Mouse (Mus musculus): ENCODE measurements around the gene Ksr2. TPM values are rescaled to one million over a fixed set of nuclear protein-coding genes. Genes with fewer than 3 reads are reported as not detected.

Gene Ksr2
- total and polyA plus RNA-seq, 2 experiments from 2014 or later = 6.3 to 12.6 TPM

GRCm38 (mm10) chr5:117388877-117389276 is 24.9 kb upstream of the Ksr2 start, which contains the start of gene Rfc5:
TSS of gene Rfc5 (minus strand) at chr5:117389047.
- Histone ChIP-seq H3K4me2 (ENCODE audit: low read depth, low read length) (peak within 1 kb of the TSS; percentile 64), H3K27ac (peak within 1 kb of the TSS; percentile 61), H3K9me3 (ENCODE audit: low read length) (0 out of 2 replicates have a peak, but pooled peaks cover 3% of the 10 kb centered on the region), H3K4me1 (ENCODE audit: insufficient read depth, low read length) (0 out of 2 replicates have a peak, but pooled peaks cover 3% of the 10 kb centered on the region), H3K9ac (replicated peaks; ENCODE audit: low read length) (peak within 1 kb of the TSS; percentile 68), H3K36me3 (ENCODE audit: insufficient read depth, low read length) (peaks cover 8% of the 10 kb centered on the region; the same call in 1 of the 2 replicates), H3K4me3 (ENCODE audit: low read length) (peak within 1 kb of the TSS; percentile 50), H3K27me3 (ENCODE audit: insufficient read depth, low read length) (no peaks in the 10 kb centered on the region)
- DNase-seq (ENCODE audit: low spot score) (peak; percentile 98), ATAC-seq (peak; percentile 98)
- TF ChIP-seq CTCF (IDR thresholded peaks at IDR 0.05; ENCODE audit: low read depth) = no peak
- WGBS = 2% methylated on average over 40 of the region's 44 CpGs

GRCm38 (mm10) chr5:117390895-117391294 is 22.9 kb upstream of the Ksr2 start:
- 92% methylated on average over 1 of the region's 1 CpGs for WGBS
- no peak for ATAC-seq
- H3K4me3 ChIP-seq (ENCODE audit: low read length) = no peak overlapping the region
- no peaks in the 10 kb centered on the region for H3K27me3 ChIP-seq (ENCODE audit: insufficient read depth, low read length)
- no peak overlapping the region for H3K27ac ChIP-seq
- 0 out of 2 replicates have a peak, but pooled peaks cover 3% of the 10 kb centered on the region for H3K9me3 ChIP-seq (ENCODE audit: low read length)
- no peak overlapping the region for H3K9ac ChIP-seq (replicated peaks; ENCODE audit: low read length)
- TF ChIP-seq CTCF (IDR thresholded peaks at IDR 0.05; ENCODE audit: low read depth) = no peak
- H3K4me1 ChIP-seq (ENCODE audit: insufficient read depth, low read length) = 0 out of 2 replicates have a peak, but pooled peaks cover 3% of the 10 kb centered on the region
- DNase-seq (ENCODE audit: low spot score) = no peak
- H3K36me3 ChIP-seq (ENCODE audit: insufficient read depth, low read length) = no peaks in the 10 kb centered on the region
- H3K4me2 ChIP-seq (ENCODE audit: low read depth, low read length) = no peak overlapping the region

GRCm38 (mm10) chr5:117395834-117396233 is 18.0 kb upstream of the Ksr2 start:
- Histone ChIP-seq H3K27me3 (ENCODE audit: insufficient read depth, low read length) (no peaks in the 10 kb centered on the region), H3K27ac (no peak overlapping the region), H3K36me3 (ENCODE audit: insufficient read depth, low read length) (no peaks in the 10 kb centered on the region), H3K9me3 (ENCODE audit: low read length) (0 out of 2 replicates have a peak, but pooled peaks cover 3% of the 10 kb centered on the region), H3K4me2 (ENCODE audit: low read depth, low read length) (no peak overlapping the region), H3K4me1 (ENCODE audit: insufficient read depth, low read length) (no peaks in the 10 kb centered on the region), H3K9ac (replicated peaks; ENCODE audit: low read length) (no peak overlapping the region), H3K4me3 (ENCODE audit: low read length) (no peak overlapping the region)
- TF ChIP-seq CTCF (IDR thresholded peaks at IDR 0.05; ENCODE audit: low read depth) = no peak
- 86% methylated on average over 5 of the region's 5 CpGs for WGBS
- ATAC-seq (no peak), DNase-seq (ENCODE audit: low spot score) (no peak)

GRCm38 (mm10) chr5:117396596-117397014 is 17.2 kb upstream of the Ksr2 start:
- Histone ChIP-seq H3K27ac (no peak overlapping the region), H3K9ac (replicated peaks; ENCODE audit: low read length) (no peak overlapping the region), H3K9me3 (ENCODE audit: low read length) (0 out of 2 replicates have a peak, but pooled peaks cover 3% of the 10 kb centered on the region), H3K4me2 (ENCODE audit: low read depth, low read length) (no peak overlapping the region), H3K36me3 (ENCODE audit: insufficient read depth, low read length) (no peaks in the 10 kb centered on the region), H3K27me3 (ENCODE audit: insufficient read depth, low read length) (no peaks in the 10 kb centered on the region), H3K4me3 (ENCODE audit: low read length) (no peak overlapping the region), H3K4me1 (ENCODE audit: insufficient read depth, low read length) (no peaks in the 10 kb centered on the region)
- no peak for TF ChIP-seq CTCF (IDR thresholded peaks at IDR 0.05; ENCODE audit: low read depth)
- no peak for DNase-seq (ENCODE audit: low spot score)
- no peak for ATAC-seq
- 52% methylated on average over 6 of the region's 6 CpGs for WGBS

GRCm38 (mm10) chr5:117397371-117397770 is 16.4 kb upstream of the Ksr2 start:
- no peak overlapping the region for H3K27ac ChIP-seq
- no peak overlapping the region for H3K4me2 ChIP-seq (ENCODE audit: low read depth, low read length)

GRCm38 (mm10) chr5:117398007-117398550 is 15.7 kb upstream of the Ksr2 start:
- H3K27ac ChIP-seq = no peak overlapping the region
- no peak overlapping the region for H3K4me3 ChIP-seq (ENCODE audit: low read length)
- 32% methylated on average over 4 of the region's 5 CpGs for WGBS
- H3K9me3 ChIP-seq (ENCODE audit: low read length) = no peaks in the 10 kb centered on the region
- H3K4me1 ChIP-seq (ENCODE audit: insufficient read depth, low read length) = no peaks in the 10 kb centered on the region
- ATAC-seq (no peak), DNase-seq (ENCODE audit: low spot score) (no peak)
- no peaks in the 10 kb centered on the region for H3K36me3 ChIP-seq (ENCODE audit: insufficient read depth, low read length)
- no peaks in the 10 kb centered on the region for H3K27me3 ChIP-seq (ENCODE audit: insufficient read depth, low read length)
- no peak for TF ChIP-seq CTCF (IDR thresholded peaks at IDR 0.05; ENCODE audit: low read depth)
- H3K9ac ChIP-seq (replicated peaks; ENCODE audit: low read length) = no peak overlapping the region
- H3K4me2 ChIP-seq (ENCODE audit: low read depth, low read length) = no peak overlapping the region

More at GRCm38 (mm10) chr5:117397371-117397770, 16.4 kb upstream of the Ksr2 start:
- no peak for ATAC-seq
- 78% methylated on average over 6 of the region's 6 CpGs for WGBS
- Histone ChIP-seq H3K9me3 (ENCODE audit: low read length) (0 out of 2 replicates have a peak, but pooled peaks cover 2% of the 10 kb centered on the region), H3K4me3 (ENCODE audit: low read length) (no peak overlapping the region), H3K36me3 (ENCODE audit: insufficient read depth, low read length) (no peaks in the 10 kb centered on the region), H3K4me1 (ENCODE audit: insufficient read depth, low read length) (no peaks in the 10 kb centered on the region), H3K27me3 (ENCODE audit: insufficient read depth, low read length) (no peaks in the 10 kb centered on the region), H3K9ac (replicated peaks; ENCODE audit: low read length) (no peak overlapping the region)
- no peak for TF ChIP-seq CTCF (IDR thresholded peaks at IDR 0.05; ENCODE audit: low read depth)
- no peak for DNase-seq (ENCODE audit: low spot score)

GRCm38 (mm10) chr5:117399281-117399680 is 14.5 kb upstream of the Ksr2 start:
- Histone ChIP-seq H3K4me1 (ENCODE audit: insufficient read depth, low read length) (no peaks in the 10 kb centered on the region), H3K9ac (replicated peaks; ENCODE audit: low read length) (no peak overlapping the region), H3K4me3 (ENCODE audit: low read length) (no peak overlapping the region), H3K36me3 (ENCODE audit: insufficient read depth, low read length) (no peaks in the 10 kb centered on the region), H3K27ac (no peak overlapping the region), H3K27me3 (ENCODE audit: insufficient read depth, low read length) (no peaks in the 10 kb centered on the region), H3K9me3 (ENCODE audit: low read length) (no peaks in the 10 kb centered on the region), H3K4me2 (ENCODE audit: low read depth, low read length) (no peak overlapping the region)
- TF ChIP-seq CTCF (IDR thresholded peaks at IDR 0.05; ENCODE audit: low read depth) = no peak
- WGBS = 80% methylated on average over 9 of the region's 9 CpGs
- DNase-seq (ENCODE audit: low spot score) = no peak
- no peak for ATAC-seq

All from hindbrain, postnatal 0 days (tissue).